Mouse (Mus musculus) limb, embryonic 14.5 days (tissue): Measurements from ENCODE around the gene Lrba. TPM values are rescaled to one million over a fixed set of nuclear protein-coding genes. Genes with fewer than 3 reads are reported as not detected.

Experiments used
- ATAC-seq: fragments of 200-750 bp; cut with Nextera tagmentation; 2 replicates; pipeline ENCODE4 v1.8.0; 2017; ENCODE audit warnings: low read depth, moderate number of reproducible peaks, moderate TSS enrichment; ENCODE audit not compliant: low FRiP score
- DNase-seq: peaks from one replicate; pipeline ENCODE4 v3.0.0-alpha.2; 2015; ENCODE audit warnings: low spot score
- H3K27ac ChIP-seq: fragments of 300-500 bp; sonication (generic); replicated peaks from 2 replicates; pipeline ENCODE4 v1.5.1; 2014; ENCODE audit warnings: low read depth, mild to moderate bottlenecking, low read length, moderate library complexity, mixed read lengths
- H3K27me3 ChIP-seq: fragments of 300-500 bp; sonication (generic); 2 replicates; pipeline ENCODE4 v1.6.1; 2014; ENCODE audit warnings: low read length, mixed read lengths; ENCODE audit not compliant: control insufficient read depth, insufficient read depth
- H3K36me3 ChIP-seq: fragments of 300-500 bp; sonication (generic); 2 replicates; pipeline ENCODE4 v1.6.1; 2014; ENCODE audit warnings: mild to moderate bottlenecking, low read length, moderate library complexity, mixed read lengths; ENCODE audit not compliant: control insufficient read depth, insufficient read depth
- H3K4me1 ChIP-seq: fragments of 300-500 bp; sonication (generic); 2 replicates; pipeline ENCODE4 v1.6.1; 2014; ENCODE audit warnings: antibody characterized with exemption, low read length, mixed read lengths; ENCODE audit not compliant: control insufficient read depth, insufficient read depth
- H3K4me2 ChIP-seq: fragments of 300-500 bp; sonication (generic); replicated peaks from 2 replicates; pipeline ENCODE4 v1.6.1; 2014; ENCODE audit warnings: low read depth, mild to moderate bottlenecking, low read length, moderate library complexity; ENCODE audit not compliant: severe bottlenecking
- H3K4me3 ChIP-seq: fragments of 300-500 bp; sonication (generic); replicated peaks from 2 replicates; pipeline ENCODE4 v1.5.1; 2014; ENCODE audit warnings: low read length
- H3K9ac ChIP-seq: fragments of 300-500 bp; sonication (generic); 2 replicates; pipeline ENCODE4 v1.6.1; 2014; ENCODE audit warnings: mild to moderate bottlenecking, low read depth, low read length, moderate library complexity; ENCODE audit not compliant: severe bottlenecking
- H3K9me3 ChIP-seq: fragments of 300-500 bp; sonication (generic); 2 replicates; pipeline ENCODE4 v1.6.1; 2016; ENCODE audit warnings: low read length; ENCODE audit not compliant: control insufficient read depth
- POLR2A ChIP-seq: fragments of 200-500 bp; IDR thresholded peaks from 2 replicates; pipeline ENCODE4 v1.8.0; 2012; ENCODE audit warnings: inconsistent platforms, mild to moderate bottlenecking, moderate library complexity, borderline replicate concordance; ENCODE audit not compliant: insufficient read depth, insufficient read length; ENCODE audit errors: extremely low read depth
- WGBS: fragments of 180-500 bp; shearing (Covaris S2); extraction: QIAGEN DNeasy Blood & Tissue Kit; methylation state at CpG from one replicate; pipeline ENCODE4 v1.1.7; 2014; 5-methylcytosine and 5-hydroxymethylcytosine counted together
- polyA plus RNA-seq, 2 experiments: library from polyadenylated mRNA; depleted of rRNA in 1 of 2; stranded (reverse) in 1 of 2; unstranded in 1 of 2; fragments of >200 nt; fragmentation: Nextera tagmentation in 1 of 2; extraction: Ambion mirVana in 1 of 2; gene quantifications; 2 replicates each; pipeline versions ENCODE4 v1.2.1 to v1.2.3; 2012 to 2014

Gene Lrba
- polyA plus RNA-seq, 2 experiments, result 8.9 to 13.6 TPM

GRCm38 (mm10) chr3:86343261-86343660, 118.8 kb downstream of the Lrba start:
- no peak for TF ChIP-seq POLR2A
- WGBS, result 62% methylated on average over 5 of the region's 5 CpGs
- H3K4me1 ChIP-seq, result no peaks in the 10 kb centered on the region
- H3K4me2 ChIP-seq, result no peak overlapping the region
- peaks cover 3% of the 10 kb centered on the region; the same call in 1 of the 2 replicates for H3K36me3 ChIP-seq
- no peak for DNase-seq
- no peaks in the 10 kb centered on the region for H3K9me3 ChIP-seq
- no peak overlapping the region for H3K4me3 ChIP-seq
- no peaks in the 10 kb centered on the region for H3K27me3 ChIP-seq
- H3K27ac ChIP-seq, result no peak overlapping the region
- no peak for ATAC-seq
- no peak overlapping the region for H3K9ac ChIP-seq

GRCm38 (mm10) chr3:86362486-86362885, 138.0 kb downstream of the Lrba start:
- H3K4me1 ChIP-seq, result no peaks in the 10 kb centered on the region
- ATAC-seq (no peak), DNase-seq (no peak)
- no peak overlapping the region for H3K27ac ChIP-seq
- H3K36me3 ChIP-seq, result 0 out of 2 replicates have a peak, but pooled peaks cover 5% of the 10 kb centered on the region
- no peaks in the 10 kb centered on the region for H3K9me3 ChIP-seq
- H3K27me3 ChIP-seq, result no peaks in the 10 kb centered on the region
- WGBS, result 53% methylated on average over 5 of the region's 5 CpGs
- H3K4me3 ChIP-seq, result no peak overlapping the region
- TF ChIP-seq POLR2A, result no peak
- no peak overlapping the region for H3K4me2 ChIP-seq
- H3K9ac ChIP-seq, result no peak overlapping the region

- Histone ChIP-seq H3K9me3 (no peaks in the 10 kb centered on the region), H3K9ac (no peak overlapping the region), H3K36me3 (no peaks in the 10 kb centered on the region), H3K4me2 (no peak overlapping the region), H3K4me3 (no peak overlapping the region), H3K4me1 (no peaks in the 10 kb centered on the region), H3K27ac (no peak overlapping the region), H3K27me3 (no peaks in the 10 kb centered on the region)
- TF ChIP-seq POLR2A, result no peak
- no peak for ATAC-seq
- DNase-seq, result no peak
- WGBS, result 74% methylated on average over 2 of the region's 2 CpGs
Observed at GRCm38 (mm10) chr3:86371466-86371865, 147.0 kb downstream of the Lrba start.

GRCm38 (mm10) chr3:86375276-86375675, 150.8 kb downstream of the Lrba start:
- no peak overlapping the region for H3K4me3 ChIP-seq
- H3K27me3 ChIP-seq, result no peaks in the 10 kb centered on the region
- 61% methylated on average over 2 of the region's 2 CpGs for WGBS
- H3K27ac ChIP-seq, result no peak overlapping the region
- ATAC-seq, result no peak
- H3K4me2 ChIP-seq, result no peak overlapping the region
- H3K36me3 ChIP-seq, result no peaks in the 10 kb centered on the region
- H3K9me3 ChIP-seq, result no peaks in the 10 kb centered on the region
- no peak overlapping the region for H3K9ac ChIP-seq
- DNase-seq, result no peak
- TF ChIP-seq POLR2A, result no peak
- no peaks in the 10 kb centered on the region for H3K4me1 ChIP-seq

GRCm38 (mm10) chr3:86382557-86382956, 158.1 kb downstream of the Lrba start:
- Histone ChIP-seq H3K9me3 (no peaks in the 10 kb centered on the region), H3K4me3 (no peak overlapping the region), H3K36me3 (no peaks in the 10 kb centered on the region), H3K27me3 (no peaks in the 10 kb centered on the region), H3K27ac (no peak overlapping the region), H3K4me2 (no peak overlapping the region), H3K9ac (no peak overlapping the region), H3K4me1 (no peaks in the 10 kb centered on the region)
- no peak for DNase-seq
- no peak for ATAC-seq
- WGBS, result 15% methylated on average over 2 of the region's 2 CpGs
- TF ChIP-seq POLR2A, result no peak

- 20% methylated on average over 1 of the region's 1 CpGs for WGBS
- TF ChIP-seq POLR2A, result no peak
Observed at GRCm38 (mm10) chr3:86385047-86385446, 160.6 kb downstream of the Lrba start.

More at GRCm38 (mm10) chr3:86385047-86385446, 160.6 kb downstream of the Lrba start:
- no peaks in the 10 kb centered on the region for H3K36me3 ChIP-seq
- no peaks in the 10 kb centered on the region for H3K27me3 ChIP-seq
- no peak overlapping the region for H3K4me2 ChIP-seq
- no peak overlapping the region for H3K27ac ChIP-seq
- no peak for ATAC-seq
- H3K9me3 ChIP-seq, result no peaks in the 10 kb centered on the region
- no peak overlapping the region for H3K4me3 ChIP-seq
- H3K4me1 ChIP-seq, result no peaks in the 10 kb centered on the region
- no peak overlapping the region for H3K9ac ChIP-seq
- no peak for DNase-seq
